Mouse (Mus musculus): ENCODE measurements around the gene Tmem242.

Gene Tmem242

DNA sequence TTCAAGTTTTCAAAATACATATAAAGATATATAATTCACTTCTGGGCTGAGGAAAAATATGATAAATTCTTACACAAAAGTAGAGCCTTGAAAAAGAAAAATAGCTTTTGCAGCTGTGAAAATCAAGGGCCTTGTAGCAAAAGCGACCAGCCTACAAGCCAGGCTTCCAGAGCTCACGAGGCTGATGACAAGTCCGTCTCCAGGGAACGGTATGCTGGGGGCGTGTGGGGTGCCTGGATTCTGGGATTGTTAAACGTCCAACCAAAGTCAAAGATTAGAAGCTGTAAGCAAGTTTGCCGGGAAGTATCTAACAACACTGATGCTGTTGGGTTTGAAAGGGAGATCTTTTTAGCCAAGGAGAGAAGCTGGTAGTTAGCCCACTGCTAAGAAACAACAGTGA, 68.5 kb downstream of the Tmem242 start:
- no peak for DNase-seq

DNA sequence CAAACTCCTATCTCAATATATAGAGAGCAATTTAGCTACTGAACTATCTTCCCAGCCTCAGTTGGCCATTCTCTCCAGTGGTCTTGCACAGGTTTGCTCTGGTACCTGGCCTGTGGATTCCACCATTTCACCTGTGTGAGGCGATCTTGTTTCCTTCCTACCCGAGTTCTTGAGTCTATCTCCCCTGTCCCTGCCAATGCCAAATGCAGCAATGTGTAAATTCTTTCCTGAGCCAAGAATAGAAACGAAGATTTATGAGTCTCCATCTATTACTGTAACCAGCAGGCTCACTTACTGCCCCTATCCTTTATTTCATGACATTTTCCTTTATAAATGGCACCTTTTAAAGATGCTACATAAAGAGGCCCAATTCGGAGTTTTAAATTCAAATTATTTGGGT, 69.0 kb downstream of the Tmem242 start:
- no peak for DNase-seq

DNA sequence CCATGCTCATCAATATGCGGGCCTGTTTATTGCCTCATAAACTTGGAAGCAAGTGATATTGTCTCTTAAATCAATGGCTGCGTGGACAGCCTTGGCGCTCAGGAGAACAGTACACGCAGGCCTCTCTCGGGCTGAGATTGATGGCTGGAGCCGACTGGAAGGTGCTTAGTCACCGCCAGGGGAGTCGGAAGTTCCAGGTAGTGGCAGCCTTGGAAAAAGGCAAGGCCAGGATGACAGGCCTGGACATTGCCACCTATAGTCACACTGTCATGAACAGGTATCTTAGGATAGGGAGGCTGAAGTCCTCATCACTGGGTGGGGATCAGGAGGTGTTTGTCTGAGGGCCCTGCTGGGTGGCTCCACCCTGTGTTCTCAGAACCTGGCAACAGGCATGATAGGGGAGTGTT, 74.1 kb downstream of the Tmem242 start:
- no peak for DNase-seq
